Mouse (Mus musculus): ENCODE measurements around the gene Trim30c. TPM values are rescaled to one million over a fixed set of nuclear protein-coding genes. Genes with fewer than 3 reads are reported as not detected.
A peak's percentile ranks its signal among the peaks of the same experiment; 100 is the strongest.
"Not testable (repeated sequence)": the region's sequence is repeated elsewhere in the genome, so short reads cannot be mapped to it uniquely, and the experiment has no call there.

Trim30c gene
- total RNA-seq (2014; fragmentation: Nextera tagmentation): 2.4 TPM in 1 of 2 replicates, not detected in the other
- 0.69 TPM in 1 of 2 replicates, not detected in the other for total RNA-seq (2017)

DNA sequence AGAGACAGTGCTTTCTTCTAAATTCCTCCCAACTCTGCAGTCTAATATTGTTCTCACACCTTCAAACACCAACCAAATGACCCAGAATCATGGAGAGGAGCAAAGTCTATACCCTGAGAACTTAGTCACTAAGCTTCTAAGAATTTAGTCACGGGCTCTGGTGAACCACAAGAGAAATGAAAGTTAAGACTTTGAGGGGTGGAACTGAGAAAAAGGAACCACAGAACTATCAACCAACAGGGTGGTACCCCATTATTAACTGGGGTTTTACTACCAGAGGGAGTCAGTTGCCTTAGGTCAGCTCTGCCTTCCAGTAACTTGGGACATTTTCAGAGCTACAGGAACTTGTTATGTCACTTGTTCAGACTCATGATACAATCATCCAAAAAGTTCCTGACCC is at the start of gene Trim30c:
Gene Trim30c, minus strand, starts transcription at position 140 of the 400 bp plus-strand sequence.
- ATAC-seq (replicated peaks; ENCODE audit: poor library complexity, severe bottlenecking): peak; percentile 78

DNA sequence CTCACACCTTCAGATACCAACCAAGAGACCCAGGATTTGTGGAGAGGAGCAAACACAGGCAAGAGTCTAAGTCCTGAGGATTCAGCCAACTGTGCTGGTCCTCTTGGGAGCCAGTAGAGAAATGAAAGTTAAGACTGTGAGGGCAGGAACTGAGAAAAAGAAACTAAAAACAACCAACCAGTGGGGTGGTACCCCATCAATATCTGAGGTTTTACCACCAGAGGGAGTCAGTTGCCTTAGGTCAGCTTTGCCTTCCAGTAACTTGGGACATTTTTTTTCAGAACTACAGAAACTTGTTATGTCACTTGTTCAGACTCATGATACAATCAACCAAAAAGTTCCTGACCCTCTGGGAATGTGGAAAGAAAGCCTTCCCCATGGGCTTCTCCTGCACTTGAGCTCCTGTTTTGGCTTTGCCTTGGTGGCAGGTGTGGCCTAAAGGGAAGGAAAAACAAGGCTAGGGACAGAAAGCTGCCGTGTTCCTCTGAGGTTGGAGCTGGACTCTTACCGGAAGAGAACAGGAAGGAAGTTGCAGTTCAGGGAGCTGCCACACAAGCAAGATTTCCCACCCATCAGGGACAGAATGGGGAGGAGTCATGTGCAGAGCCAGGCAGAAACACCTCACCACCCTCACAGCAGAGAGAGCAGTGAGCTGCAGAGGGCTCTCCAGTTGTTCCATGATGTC is 45.5 kb upstream of the Trim30c start:
- peak; percentile 92 for ATAC-seq (replicated peaks; ENCODE audit: poor library complexity, severe bottlenecking)

DNA sequence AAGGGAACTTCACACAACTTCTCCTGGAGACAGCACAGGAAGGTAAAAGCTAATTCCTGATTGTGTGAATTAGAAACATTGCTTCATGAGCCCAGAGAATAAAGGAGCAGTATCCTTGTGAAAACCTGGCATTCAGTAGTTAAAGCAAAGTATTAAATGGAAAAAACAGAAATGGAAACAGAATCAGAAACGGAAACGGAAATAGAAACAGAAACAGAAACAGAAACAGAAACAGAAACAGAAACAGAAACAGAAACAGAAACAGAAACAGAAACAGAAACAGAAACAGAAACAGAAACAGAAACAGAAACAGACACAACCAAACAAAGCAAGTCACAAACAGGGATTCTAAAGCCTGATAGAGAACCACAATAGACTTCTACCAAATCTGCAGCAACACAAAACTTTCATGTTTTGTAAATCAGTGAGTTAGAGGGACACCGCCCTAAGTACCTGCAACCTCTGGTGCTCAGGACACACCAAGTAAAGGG is 3.9 kb upstream of the Trim30c start:
- no peak for ATAC-seq (replicated peaks; ENCODE audit: poor library complexity, severe bottlenecking)

DNA sequence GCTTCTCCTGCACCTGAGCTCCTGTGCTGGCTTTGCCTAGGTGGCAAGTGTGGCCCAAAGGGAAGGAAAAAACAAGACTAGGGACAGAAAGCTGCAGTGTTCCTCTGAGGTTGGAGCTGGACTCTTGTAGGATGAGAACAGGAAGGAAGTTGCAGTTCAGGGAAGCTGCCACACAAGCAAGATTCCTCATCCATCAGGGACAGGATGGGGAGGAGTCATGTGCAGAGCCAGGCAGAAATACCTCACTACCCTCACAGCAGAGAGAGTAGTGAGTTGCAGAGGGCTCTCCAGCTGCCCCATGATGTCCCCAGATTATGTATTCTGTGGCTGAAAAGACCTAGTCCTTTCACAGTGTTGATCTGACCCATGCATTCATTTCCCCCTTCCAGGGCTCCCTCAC is 503 bp upstream of the Trim30c start:
- ATAC-seq (replicated peaks; ENCODE audit: poor library complexity, severe bottlenecking): peak; percentile 52

DNA sequence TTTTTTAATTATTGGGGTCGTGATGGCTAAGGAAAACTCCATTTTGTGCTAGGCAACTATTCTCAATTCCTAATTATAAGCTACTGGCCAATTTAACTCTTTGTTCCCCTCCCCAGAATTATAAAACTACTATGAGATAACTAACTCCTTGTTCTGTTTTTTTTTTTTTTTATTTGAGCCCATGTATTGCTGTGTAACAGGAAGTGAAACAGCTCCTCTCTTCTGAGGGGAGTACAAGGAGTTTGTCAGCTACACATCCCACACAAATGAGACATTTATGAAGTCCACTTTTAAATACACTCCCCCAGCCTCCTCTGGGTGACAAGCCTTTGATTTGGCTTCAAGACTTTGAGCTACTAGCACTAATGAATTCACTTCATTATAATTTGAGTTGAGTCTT is 2.1 kb downstream of the Trim30c start:
- peak; percentile 75 for ATAC-seq (replicated peaks; ENCODE audit: poor library complexity, severe bottlenecking)

DNA sequence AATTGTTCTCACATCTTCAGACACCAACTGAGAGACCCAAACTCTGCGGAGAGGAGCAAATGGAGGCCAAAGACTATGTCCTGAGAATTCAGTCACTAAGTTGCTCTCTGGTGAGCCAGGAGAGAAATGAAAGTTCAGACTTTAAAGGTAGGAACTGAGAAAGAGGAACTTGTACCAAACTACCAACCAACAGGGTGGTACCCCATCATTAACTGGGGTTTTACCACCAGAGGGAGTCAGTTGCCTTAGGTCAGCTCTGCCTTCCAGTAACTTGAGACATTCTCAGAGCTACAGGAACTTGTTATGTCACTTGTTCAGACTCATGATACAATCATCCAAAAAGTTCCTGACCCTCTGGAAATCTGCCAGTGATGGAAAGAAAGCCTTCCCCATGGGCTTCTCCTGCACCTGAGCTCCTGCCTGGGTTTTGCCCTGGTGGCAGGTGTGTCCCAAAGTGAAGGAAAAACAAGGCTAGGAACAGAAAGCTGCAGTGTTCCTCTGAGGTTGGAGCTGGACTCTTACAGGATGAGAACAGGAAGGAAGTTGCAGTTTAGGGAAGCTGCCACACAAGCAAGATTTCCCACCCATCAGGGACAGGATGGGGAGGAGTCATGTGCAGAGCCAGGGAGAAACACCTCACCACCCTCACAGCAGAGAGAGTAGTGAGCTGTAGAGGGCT is 30.8 kb downstream of the Trim30c start, which contains the start of gene Trim30b:
Gene Trim30b, minus strand, starts transcription at position 149 of the 679 bp plus-strand sequence.
- peak; percentile 92 for ATAC-seq (replicated peaks; ENCODE audit: poor library complexity, severe bottlenecking)

DNA sequence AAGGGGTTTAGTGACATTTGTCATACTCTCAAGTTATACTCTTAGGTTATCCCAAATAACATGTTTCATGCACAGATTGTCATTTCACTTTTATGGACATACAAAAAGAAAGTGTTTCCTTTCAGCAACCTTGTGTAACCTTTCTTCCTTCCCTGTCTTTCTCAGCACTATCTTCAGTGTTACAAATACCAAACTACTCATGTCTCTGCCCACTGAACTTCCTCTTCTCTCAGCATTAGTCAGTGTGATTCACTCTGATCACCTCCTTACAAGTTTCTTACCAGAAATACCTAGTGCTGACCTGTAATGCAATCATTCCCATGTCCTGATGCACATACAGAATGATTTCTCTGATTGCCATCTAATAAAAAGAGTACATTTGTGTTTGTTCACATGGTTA is 34.3 kb downstream of the Trim30c start:
- ATAC-seq (replicated peaks; ENCODE audit: poor library complexity, severe bottlenecking): peak; percentile 28; the same call in 1 of the 2 replicates

DNA sequence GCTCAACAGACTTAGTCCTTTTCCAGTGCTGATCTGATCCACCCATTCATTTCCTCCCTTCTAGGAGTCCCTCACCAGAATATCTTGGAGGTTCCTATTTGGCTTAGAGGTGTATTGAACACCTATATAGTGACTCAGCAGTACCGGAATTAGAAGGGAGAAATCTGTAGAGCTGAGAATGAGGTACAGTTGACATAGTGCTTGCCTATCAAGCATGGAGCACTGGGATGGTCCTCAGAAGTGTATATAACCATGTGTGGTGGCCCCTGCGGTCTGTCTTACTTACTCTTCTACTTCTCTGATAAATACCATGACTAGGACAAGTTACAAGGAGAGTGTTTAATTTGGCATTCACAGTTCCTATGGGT is 47.1 kb downstream of the Trim30c start:
- ATAC-seq (replicated peaks; ENCODE audit: poor library complexity, severe bottlenecking): no peak

DNA sequence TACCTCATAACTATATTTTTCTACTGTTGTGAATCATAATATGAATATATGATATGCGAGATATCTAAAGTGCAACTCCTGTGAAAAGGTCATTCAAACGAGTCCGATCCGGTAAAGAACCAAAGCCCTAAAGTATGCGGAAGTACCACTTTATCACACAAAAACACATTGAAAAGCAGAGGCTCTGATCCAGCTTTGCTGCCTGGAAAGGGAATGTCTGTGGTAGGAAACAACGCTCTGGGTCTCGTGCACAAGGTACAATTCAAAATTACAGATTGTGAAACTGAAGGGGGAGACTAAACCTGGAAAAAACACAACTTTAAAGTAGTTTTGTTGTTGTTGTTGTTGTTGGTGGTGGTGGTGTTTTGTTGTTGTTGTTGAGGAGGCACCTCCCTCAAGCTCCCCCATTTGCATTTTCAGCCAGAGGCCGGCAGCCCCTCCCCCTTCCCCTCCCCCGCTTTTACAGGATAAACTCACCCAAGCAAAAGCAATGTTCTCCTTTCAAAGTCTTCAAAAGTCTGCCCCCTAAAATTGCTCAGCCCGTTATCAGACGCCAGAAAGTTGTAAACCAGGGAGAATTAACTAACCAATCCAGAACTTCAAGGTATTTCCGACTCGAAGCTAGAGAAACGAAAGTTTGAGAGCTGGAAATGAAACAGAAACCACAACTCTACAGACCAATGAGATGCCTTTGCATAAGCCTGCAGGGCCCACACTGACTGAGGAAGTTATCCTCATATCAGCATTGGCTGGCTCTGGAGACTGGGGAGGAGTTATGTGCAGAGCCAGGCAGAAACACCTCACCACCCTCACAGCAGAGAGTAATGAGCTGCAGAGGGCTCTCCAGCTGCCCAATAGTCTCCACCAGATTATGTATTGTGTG is 47.7 kb downstream of the Trim30c start, which contains the start of gene Trim12c:
Gene Trim12c, minus strand, starts transcription at position 646 of the 883 bp plus-strand sequence.
- peak; percentile 98 for ATAC-seq (replicated peaks; ENCODE audit: poor library complexity, severe bottlenecking)

DNA sequence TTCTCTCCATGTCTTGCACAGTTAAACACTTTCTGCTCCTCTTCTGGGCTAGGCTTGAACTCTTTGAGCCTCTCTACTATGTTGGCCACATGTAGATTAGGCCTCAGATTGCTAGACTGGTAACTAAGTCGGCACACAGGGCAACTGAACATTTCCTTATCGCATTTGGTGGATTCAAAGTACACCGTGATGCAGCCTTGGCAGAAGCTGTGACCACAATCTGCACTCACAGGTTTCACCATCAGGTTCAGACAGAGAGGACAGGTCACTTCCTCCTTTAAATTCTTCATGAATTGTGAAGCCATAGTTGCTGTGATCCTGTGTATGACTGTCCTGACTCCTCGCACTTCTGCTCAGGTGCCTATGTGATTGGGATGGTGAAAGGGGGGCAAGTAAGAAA is 52.6 kb downstream of the Trim30c start:
- ATAC-seq (replicated peaks; ENCODE audit: poor library complexity, severe bottlenecking): peak; percentile 61

DNA sequence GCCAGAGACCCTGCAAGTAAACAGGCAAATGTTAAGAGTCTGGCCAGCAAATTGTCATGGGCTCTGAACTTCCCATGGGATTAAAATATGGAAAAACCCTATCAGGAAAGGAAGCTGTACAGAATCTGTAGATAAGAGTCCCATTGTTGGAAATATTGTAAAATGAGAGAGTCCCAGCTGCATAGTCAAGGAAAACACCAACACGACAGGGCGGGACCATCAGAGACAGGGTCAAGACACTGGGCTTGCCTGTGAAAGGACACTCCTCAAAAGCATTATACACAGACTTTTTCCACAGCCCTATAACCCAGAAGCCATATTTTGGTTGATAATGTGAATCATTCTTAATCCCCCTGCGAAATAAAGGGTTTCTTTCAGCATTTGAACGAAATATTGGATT is 59.9 kb downstream of the Trim30c start:
- ATAC-seq (replicated peaks; ENCODE audit: poor library complexity, severe bottlenecking): not testable (repeated sequence)

DNA sequence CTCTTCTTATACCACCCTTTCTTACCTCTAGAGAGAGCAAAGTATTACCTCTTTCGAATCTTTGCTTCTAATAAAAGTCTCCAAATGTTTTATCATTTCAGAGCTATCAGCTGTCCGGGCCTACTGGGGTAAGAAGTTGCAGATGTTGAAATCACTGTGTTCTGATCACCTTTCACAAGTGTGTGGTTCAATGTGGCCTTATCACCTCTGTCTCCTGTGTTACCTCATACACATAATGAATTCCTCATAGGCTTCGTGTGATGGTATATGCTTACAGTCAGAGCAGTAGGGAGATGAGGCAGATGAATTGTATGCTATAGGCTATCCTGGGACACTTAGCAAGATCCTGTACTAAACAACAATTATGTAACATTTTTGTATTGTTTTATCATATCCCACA is 65.1 kb downstream of the Trim30c start:
- ATAC-seq (replicated peaks; ENCODE audit: poor library complexity, severe bottlenecking): peak; percentile 63

Other genes starting within 250 kb of the Trim30c start
- not detected in 2 replicates for gene Olfm5, start 236.0 kb downstream of the Trim30c start, total RNA-seq (2014; fragmentation: Nextera tagmentation)
- gene Olfm5, start 236.0 kb downstream of the Trim30c start, total RNA-seq (2017): not detected in 2 replicates
- gene Olfr648, start 217.4 kb downstream of the Trim30c start, total RNA-seq (2014; fragmentation: Nextera tagmentation): not detected in 2 replicates
- gene Olfr648, start 217.4 kb downstream of the Trim30c start, total RNA-seq (2017): 0.26 TPM in 1 of 2 replicates, not detected in the other
- gene Olfr649, start 204.9 kb downstream of the Trim30c start, total RNA-seq (2014; fragmentation: Nextera tagmentation): not detected in 2 replicates
- not detected in 2 replicates for gene Olfr649, start 204.9 kb downstream of the Trim30c start, total RNA-seq (2017)
- 0.13 and 3.0 TPM in 2 replicates for gene Trim6, start 182.0 kb downstream of the Trim30c start, total RNA-seq (2014; fragmentation: Nextera tagmentation)
- gene Trim6, start 182.0 kb downstream of the Trim30c start, total RNA-seq (2017): 3.7 and 4.7 TPM in 2 replicates
- gene Trim34a, start 156.4 kb downstream of the Trim30c start, total RNA-seq (2014; fragmentation: Nextera tagmentation): 10.9 and 17.8 TPM in 2 replicates
- 9.9 and 14.7 TPM in 2 replicates for gene Trim34a, start 156.4 kb downstream of the Trim30c start, total RNA-seq (2017)
- 5.3 and 8.4 TPM in 2 replicates for gene Trim5, start 112.7 kb downstream of the Trim30c start, total RNA-seq (2014; fragmentation: Nextera tagmentation)
- 5.6 and 8.0 TPM in 2 replicates for gene Trim5, start 112.7 kb downstream of the Trim30c start, total RNA-seq (2017)
- 33.9 and 58.4 TPM in 2 replicates for gene Trim12a, start 85.4 kb downstream of the Trim30c start, total RNA-seq (2014; fragmentation: Nextera tagmentation)
- gene Trim12a, start 85.4 kb downstream of the Trim30c start, total RNA-seq (2017): 50.7 and 67.4 TPM in 2 replicates
- gene Trim34b, start 71.4 kb downstream of the Trim30c start, total RNA-seq (2014; fragmentation: Nextera tagmentation): not detected in 2 replicates
- gene Trim34b, start 71.4 kb downstream of the Trim30c start, total RNA-seq (2017): not detected in 2 replicates
- 15.1 and 19.1 TPM in 2 replicates for gene Trim12c, start 47.5 kb downstream of the Trim30c start, total RNA-seq (2014; fragmentation: Nextera tagmentation)
- 30.2 and 30.8 TPM in 2 replicates for gene Trim12c, start 47.5 kb downstream of the Trim30c start, total RNA-seq (2017)
- gene Trim30b, start 31.0 kb downstream of the Trim30c start, total RNA-seq (2014; fragmentation: Nextera tagmentation): 0.15 TPM in 1 of 2 replicates, not detected in the other
- 0.77 and 1.5 TPM in 2 replicates for gene Trim30b, start 31.0 kb downstream of the Trim30c start, total RNA-seq (2017)
- gene Trim30a, start 64.4 kb upstream of the Trim30c start, total RNA-seq (2014; fragmentation: Nextera tagmentation): 42.3 and 46.7 TPM in 2 replicates
- gene Trim30a, start 64.4 kb upstream of the Trim30c start, total RNA-seq (2017): 29.0 and 37.9 TPM in 2 replicates
- gene Trim30d, start 107.0 kb upstream of the Trim30c start, total RNA-seq (2014; fragmentation: Nextera tagmentation): 7.4 and 10.6 TPM in 2 replicates
- 6.2 and 13.4 TPM in 2 replicates for gene Trim30d, start 107.0 kb upstream of the Trim30c start, total RNA-seq (2017)
- not detected in 2 replicates for gene Olfr651, start 149.3 kb upstream of the Trim30c start, total RNA-seq (2014; fragmentation: Nextera tagmentation)
- gene Olfr651, start 149.3 kb upstream of the Trim30c start, total RNA-seq (2017): not detected in 2 replicates
- not detected in 2 replicates for gene Olfr652, start 160.1 kb upstream of the Trim30c start, total RNA-seq (2014; fragmentation: Nextera tagmentation)
- gene Olfr652, start 160.1 kb upstream of the Trim30c start, total RNA-seq (2017): not detected in 2 replicates
- not detected in 2 replicates for gene Olfr653, start 176.5 kb upstream of the Trim30c start, total RNA-seq (2014; fragmentation: Nextera tagmentation)
- gene Olfr653, start 176.5 kb upstream of the Trim30c start, total RNA-seq (2017): not detected in 2 replicates
- gene Olfr654, start 186.2 kb upstream of the Trim30c start, total RNA-seq (2014; fragmentation: Nextera tagmentation): not detected in 2 replicates
- not detected in 2 replicates for gene Olfr654, start 186.2 kb upstream of the Trim30c start, total RNA-seq (2017)
- gene Olfr655, start 200.9 kb upstream of the Trim30c start, total RNA-seq (2014; fragmentation: Nextera tagmentation): not detected in 2 replicates
- gene Olfr655, start 200.9 kb upstream of the Trim30c start, total RNA-seq (2017): 0.17 TPM in 1 of 2 replicates, not detected in the other
- gene Olfr656, start 213.1 kb upstream of the Trim30c start, total RNA-seq (2014; fragmentation: Nextera tagmentation): not detected in 2 replicates
- not detected in 2 replicates for gene Olfr656, start 213.1 kb upstream of the Trim30c start, total RNA-seq (2017)
- not detected in 2 replicates for gene Olfr657, start 224.0 kb upstream of the Trim30c start, total RNA-seq (2014; fragmentation: Nextera tagmentation)
- not detected in 2 replicates for gene Olfr657, start 224.0 kb upstream of the Trim30c start, total RNA-seq (2017)
- 0.13 TPM in 1 of 2 replicates, not detected in the other for gene Olfr658, start 246.5 kb upstream of the Trim30c start, total RNA-seq (2014; fragmentation: Nextera tagmentation)
- 0.17 and 0.36 TPM in 2 replicates for gene Olfr658, start 246.5 kb upstream of the Trim30c start, total RNA-seq (2017)

Data from granulocyte monocyte progenitor cell, adult 5-6 weeks (primary cell).